Mouse (Mus musculus) hindbrain, embryonic 12.5 days (tissue): Measurements from ENCODE around the gene Cps1. TPM values are rescaled to one million over a fixed set of nuclear protein-coding genes. Genes with fewer than 3 reads are reported as not detected.

Experiments used
- ATAC-seq: fragments of 200-750 bp; cut with Nextera tagmentation; 2 replicates; pipeline ENCODE4 v1.8.0; 2017; ENCODE audit warnings: moderate TSS enrichment; ENCODE audit not compliant: low FRiP score
- H3K27ac ChIP-seq: fragments of 300-500 bp; sonication (generic); 2 replicates; pipeline ENCODE4 v1.5.1; 2016; ENCODE audit warnings: mild to moderate bottlenecking
- H3K27me3 ChIP-seq: fragments of 300-500 bp; sonication (generic); 2 replicates; pipeline ENCODE4 v1.6.1; 2016; ENCODE audit warnings: mild to moderate bottlenecking
- H3K36me3 ChIP-seq: fragments of 300-500 bp; sonication (generic); 2 replicates; pipeline ENCODE4 v1.6.1; 2016; ENCODE audit warnings: mild to moderate bottlenecking
- H3K4me1 ChIP-seq: fragments of 300-500 bp; sonication (generic); 2 replicates; pipeline ENCODE4 v1.6.1; 2016
- H3K4me2 ChIP-seq: fragments of 300-500 bp; sonication (generic); replicated peaks from 2 replicates; pipeline ENCODE4 v1.6.1; 2016; ENCODE audit warnings: mild to moderate bottlenecking
- H3K4me3 ChIP-seq: fragments of 300-500 bp; sonication (generic); 2 replicates; pipeline ENCODE4 v1.5.1; 2016; ENCODE audit warnings: mild to moderate bottlenecking
- H3K9ac ChIP-seq: fragments of 300-500 bp; sonication (generic); 2 replicates; pipeline ENCODE4 v1.6.1; 2016; ENCODE audit warnings: mild to moderate bottlenecking, moderate library complexity
- H3K9me3 ChIP-seq: fragments of 300-500 bp; sonication (generic); replicated peaks from 2 replicates; pipeline ENCODE4 v1.6.1; 2016; ENCODE audit warnings: mild to moderate bottlenecking
- WGBS: fragments of 180-500 bp; shearing (Covaris S2); methylation state at CpG from one replicate; pipeline ENCODE4 v1.1.7; 2016; 5-methylcytosine and 5-hydroxymethylcytosine counted together
- polyA plus RNA-seq: library from polyadenylated mRNA; unstranded; fragments of >200 nt; fragmentation: Nextera tagmentation; extraction: Ambion mirVana; gene quantifications from 2 replicates; pipeline ENCODE4 v1.2.1, GENCODE M21; 2016

Cps1 gene
- 0.14 and 0.26 TPM in 2 replicates for polyA plus RNA-seq

GRCm38 (mm10) chr1:67122797-67123196 lies at the start of gene Cps1:
Cps1 (plus strand) TSS chr1:67123026.
- Histone ChIP-seq H3K9me3 (no peaks in the 10 kb centered on the region), H3K4me3 (no peak within 1 kb of the TSS), H3K9ac (no peak within 1 kb of the TSS), H3K36me3 (no peaks in the 10 kb centered on the region), H3K4me2 (no peak within 1 kb of the TSS), H3K27ac (no peak within 1 kb of the TSS), H3K27me3 (no peaks in the 10 kb centered on the region), H3K4me1 (no peaks in the 10 kb centered on the region)
- 84% methylated on average over 3 of the region's 3 CpGs for WGBS
- no peak for ATAC-seq

DNA sequence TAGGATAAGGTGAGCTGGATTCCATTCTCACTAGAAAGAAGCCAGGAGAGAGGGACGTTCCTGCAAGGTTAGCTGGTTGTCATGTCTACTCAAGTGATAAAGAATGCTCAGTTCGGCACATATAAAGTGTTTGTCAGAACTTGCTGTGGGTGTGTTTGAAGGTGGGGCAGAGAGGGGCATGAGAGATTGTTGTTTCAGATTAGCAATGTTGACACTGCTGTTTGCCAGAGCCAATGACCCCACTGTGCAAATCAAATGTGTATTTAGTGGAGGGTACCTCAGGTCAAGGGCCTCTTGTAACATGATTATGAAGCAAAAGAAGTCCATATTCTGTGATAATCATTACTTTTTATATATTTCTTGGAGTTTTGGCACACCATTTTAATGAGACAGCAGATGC lies 45.1 kb upstream of the Cps1 start:
- H3K4me1 ChIP-seq, result no peaks in the 10 kb centered on the region
- H3K27me3 ChIP-seq, result no peaks in the 10 kb centered on the region
- no peak overlapping the region for H3K4me3 ChIP-seq
- no peaks in the 10 kb centered on the region for H3K9me3 ChIP-seq
- H3K27ac ChIP-seq, result no peak overlapping the region
- ATAC-seq, result no peak
- no peaks in the 10 kb centered on the region for H3K36me3 ChIP-seq
- 78% methylated on average over 2 of the region's 2 CpGs for WGBS
- no peak overlapping the region for H3K4me2 ChIP-seq
- no peak overlapping the region for H3K9ac ChIP-seq

GRCm38 (mm10) chr1:67078666-67079065 lies 44.2 kb upstream of the Cps1 start:
- H3K9me3 ChIP-seq, result no peaks in the 10 kb centered on the region
- no peak overlapping the region for H3K4me3 ChIP-seq
- no peak overlapping the region for H3K9ac ChIP-seq
- no peaks in the 10 kb centered on the region for H3K36me3 ChIP-seq
- no peak for ATAC-seq
- WGBS, result 83% methylated on average over 2 of the region's 2 CpGs
- no peaks in the 10 kb centered on the region for H3K27me3 ChIP-seq
- no peaks in the 10 kb centered on the region for H3K4me1 ChIP-seq
- no peak overlapping the region for H3K27ac ChIP-seq
- H3K4me2 ChIP-seq, result no peak overlapping the region

GRCm38 (mm10) chr1:67079146-67079545 lies 43.7 kb upstream of the Cps1 start:
- Histone ChIP-seq H3K4me3 (no peak overlapping the region), H3K27me3 (no peaks in the 10 kb centered on the region), H3K9me3 (no peaks in the 10 kb centered on the region), H3K36me3 (no peaks in the 10 kb centered on the region), H3K4me2 (no peak overlapping the region), H3K27ac (no peak overlapping the region), H3K9ac (no peak overlapping the region), H3K4me1 (no peaks in the 10 kb centered on the region)
- no peak for ATAC-seq
- 86% methylated on average over 7 of the region's 7 CpGs for WGBS

DNA sequence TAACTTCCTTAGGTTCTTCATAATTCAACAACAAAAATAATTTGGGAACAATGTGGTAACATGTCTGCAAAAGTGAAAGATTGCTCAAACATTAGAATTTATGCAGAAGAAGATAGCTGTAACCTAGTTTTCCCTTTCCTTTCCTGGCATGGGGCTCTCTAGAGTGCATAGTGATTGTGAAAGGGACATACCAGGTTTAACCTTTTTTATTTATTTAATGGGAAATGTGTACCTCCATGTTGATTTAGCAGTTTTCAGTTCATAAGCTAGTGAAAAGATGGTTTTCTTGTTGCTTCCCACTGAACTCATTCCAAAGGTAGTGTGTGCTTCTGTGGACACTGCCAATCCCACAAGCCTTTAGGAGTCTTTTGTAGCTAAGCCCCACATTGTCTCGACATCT lies 30.4 kb upstream of the Cps1 start:
- Histone ChIP-seq H3K4me3 (no peak overlapping the region), H3K4me2 (no peak overlapping the region), H3K9me3 (no peaks in the 10 kb centered on the region), H3K4me1 (no peaks in the 10 kb centered on the region), H3K36me3 (no peaks in the 10 kb centered on the region), H3K9ac (no peak overlapping the region), H3K27ac (no peak overlapping the region), H3K27me3 (no peaks in the 10 kb centered on the region)
- WGBS, result 92% methylated on average over 1 of the region's 1 CpGs
- no peak for ATAC-seq

DNA sequence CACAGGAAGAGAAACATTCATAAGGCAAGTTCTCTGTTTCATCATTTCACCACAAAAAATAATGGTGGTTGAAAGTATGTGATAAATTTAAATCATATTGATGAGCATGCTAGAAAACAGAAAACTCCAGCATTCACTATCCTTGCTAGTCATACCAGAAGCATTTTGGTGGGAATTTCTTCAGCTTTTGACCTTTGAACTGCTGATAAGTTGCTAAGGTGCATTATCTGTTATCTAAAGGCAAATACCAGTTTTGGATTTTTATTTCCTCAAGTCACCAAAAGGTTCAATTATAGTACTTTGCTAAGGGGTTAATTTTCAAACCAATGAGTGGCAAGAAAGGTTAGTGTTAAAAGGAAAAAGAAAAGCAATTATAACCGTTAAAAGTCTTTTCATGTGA lies 23.6 kb upstream of the Cps1 start:
- no peak overlapping the region for H3K4me2 ChIP-seq
- ATAC-seq, result no peak
- H3K9me3 ChIP-seq, result no peaks in the 10 kb centered on the region
- H3K4me1 ChIP-seq, result no peaks in the 10 kb centered on the region
- 95% methylated on average over 1 of the region's 1 CpGs for WGBS
- no peaks in the 10 kb centered on the region for H3K27me3 ChIP-seq
- H3K9ac ChIP-seq, result no peak overlapping the region
- H3K36me3 ChIP-seq, result no peaks in the 10 kb centered on the region
- H3K27ac ChIP-seq, result no peak overlapping the region
- no peak overlapping the region for H3K4me3 ChIP-seq

GRCm38 (mm10) chr1:67103476-67104248 lies 19.2 kb upstream of the Cps1 start:
- no peak for ATAC-seq
- Histone ChIP-seq H3K27me3 (no peaks in the 10 kb centered on the region), H3K9ac (no peak overlapping the region), H3K9me3 (no peaks in the 10 kb centered on the region), H3K36me3 (no peaks in the 10 kb centered on the region), H3K4me1 (no peaks in the 10 kb centered on the region), H3K27ac (no peak overlapping the region), H3K4me2 (no peak overlapping the region), H3K4me3 (no peak overlapping the region)
- 71% methylated on average over 12 of the region's 12 CpGs for WGBS

GRCm38 (mm10) chr1:67111621-67112298 lies 11.1 kb upstream of the Cps1 start:
- Histone ChIP-seq H3K9me3 (no peaks in the 10 kb centered on the region), H3K4me3 (no peak overlapping the region), H3K9ac (no peak overlapping the region), H3K27ac (no peak overlapping the region), H3K4me2 (no peak overlapping the region), H3K27me3 (no peaks in the 10 kb centered on the region), H3K36me3 (no peaks in the 10 kb centered on the region), H3K4me1 (no peaks in the 10 kb centered on the region)
- 94% methylated on average over 3 of the region's 3 CpGs for WGBS
- no peak for ATAC-seq

- 82% methylated on average over 7 of the region's 7 CpGs for WGBS
- no peak overlapping the region for H3K27ac ChIP-seq
- no peaks in the 10 kb centered on the region for H3K36me3 ChIP-seq
- ATAC-seq, result no peak
- H3K9me3 ChIP-seq, result no peaks in the 10 kb centered on the region
- H3K9ac ChIP-seq, result no peak overlapping the region
- no peaks in the 10 kb centered on the region for H3K4me1 ChIP-seq
- no peaks in the 10 kb centered on the region for H3K27me3 ChIP-seq
- no peak overlapping the region for H3K4me3 ChIP-seq
- H3K4me2 ChIP-seq, result no peak overlapping the region
Measured at GRCm38 (mm10) chr1:67113343-67114030, 9.3 kb upstream of the Cps1 start.

DNA sequence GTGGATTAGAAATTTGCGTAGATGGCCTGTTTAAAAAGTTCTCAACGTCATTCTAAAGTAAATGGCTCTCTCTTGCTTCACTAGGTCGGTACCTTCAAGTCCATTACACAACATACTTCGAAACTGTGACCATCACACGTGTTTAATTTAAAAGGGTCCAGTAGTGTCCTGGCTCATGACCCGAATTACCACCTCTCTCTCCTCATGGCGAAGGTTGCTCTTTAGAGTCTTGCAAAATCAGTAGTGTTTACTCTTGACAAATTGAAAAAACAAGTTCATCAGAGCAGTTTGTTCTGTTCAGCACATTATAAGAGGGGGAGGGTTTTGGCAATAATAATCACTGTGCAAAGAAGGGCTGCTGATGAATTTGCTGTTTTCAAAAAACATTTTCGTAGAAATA lies 6.3 kb upstream of the Cps1 start:
- 88% methylated on average over 8 of the region's 8 CpGs for WGBS
- Histone ChIP-seq H3K36me3 (no peaks in the 10 kb centered on the region), H3K4me3 (no peak overlapping the region), H3K27me3 (no peaks in the 10 kb centered on the region), H3K4me2 (no peak overlapping the region), H3K27ac (no peak overlapping the region), H3K4me1 (no peaks in the 10 kb centered on the region), H3K9ac (no peak overlapping the region), H3K9me3 (no peaks in the 10 kb centered on the region)
- ATAC-seq, result no peak

- Histone ChIP-seq H3K27me3 (no peaks in the 10 kb centered on the region), H3K27ac (no peak overlapping the region), H3K9ac (no peak overlapping the region), H3K9me3 (no peaks in the 10 kb centered on the region), H3K36me3 (no peaks in the 10 kb centered on the region), H3K4me2 (no peak overlapping the region), H3K4me3 (no peak overlapping the region), H3K4me1 (no peaks in the 10 kb centered on the region)
- WGBS, result 90% methylated on average over 6 of the region's 6 CpGs
- ATAC-seq, result no peak
Measured at GRCm38 (mm10) chr1:67117778-67118177, 5.0 kb upstream of the Cps1 start.

GRCm38 (mm10) chr1:67125433-67125832 lies 2.6 kb downstream of the Cps1 start:
- Histone ChIP-seq H3K27me3 (no peaks in the 10 kb centered on the region), H3K9ac (no peak overlapping the region), H3K27ac (no peak overlapping the region), H3K9me3 (no peaks in the 10 kb centered on the region), H3K36me3 (no peaks in the 10 kb centered on the region), H3K4me2 (no peak overlapping the region), H3K4me1 (no peaks in the 10 kb centered on the region), H3K4me3 (no peak overlapping the region)
- 99% methylated on average over 2 of the region's 2 CpGs for WGBS
- ATAC-seq, result no peak
